27 mouse cellular contexts compared by ENCODE assay signal in the genomic region with DNA sequence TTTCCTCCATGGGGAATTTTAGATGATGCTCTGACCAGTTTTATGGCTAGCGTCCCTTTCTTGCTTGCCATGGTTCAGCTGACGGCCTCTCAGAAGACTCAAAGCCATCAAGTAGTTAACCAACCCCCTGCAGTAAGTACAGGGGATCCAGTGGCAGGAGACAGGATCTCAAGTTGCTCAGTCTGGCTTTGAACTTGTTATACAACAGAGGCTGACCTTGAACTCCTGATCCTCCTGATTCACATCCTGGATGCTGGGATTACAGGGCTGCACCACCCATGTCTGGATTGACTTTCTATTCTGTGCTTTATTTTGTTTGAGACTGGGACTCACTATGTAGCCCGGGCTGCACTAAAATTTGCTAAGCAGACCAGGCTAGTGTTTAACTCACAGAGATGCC.
"Had no signal": no experiment of that assay in that cellular context is flagged by ENCODE, and none has a peak within 500 bp of the region (broad histone marks: within the 10 kb centered on the region; RNA-seq: fewer than 3 reads in every experiment).

No protein-coding gene starts in this region.

- H3K4me2 ChIP-seq: heart, embryonic 11.5 days; hindbrain, embryonic 12.5 days; hindbrain, embryonic 14.5 days; intestine, embryonic 15.5 days; limb, embryonic 12.5 days; liver, embryonic 11.5 days; liver, embryonic 13.5 days; liver, embryonic 15.5 days had no signal

- DNase-seq: gastrocnemius, adult 2 months; gastrocnemius, postnatal 10 days; gastrocnemius, postnatal 25 days; heart, adult 2 months; heart, postnatal 10 days; heart, postnatal 4 days; kidney, adult 18-20 months; kidney, adult 8-10 months; kidney, postnatal 10 days; kidney, postnatal 25 days; kidney, postnatal 4 days; layer of hippocampus, adult 9-11 months; layer of hippocampus, postnatal 36 days; left cerebral cortex, postnatal 4 days; liver; liver, embryonic 13.5 days had no signal

- H3K27me3 ChIP-seq: hindbrain, embryonic 12.5 days; intestine, embryonic 15.5 days; limb, embryonic 12.5 days; liver, embryonic 13.5 days; liver, embryonic 15.5 days had no signal

- H3K9ac ChIP-seq: hindbrain, embryonic 12.5 days; hindbrain, embryonic 14.5 days; intestine, embryonic 15.5 days; limb, embryonic 12.5 days; liver, embryonic 13.5 days; liver, embryonic 15.5 days had no signal

- H3K36me3 ChIP-seq: liver, embryonic 15.5 days had no signal

- H3K9me3 ChIP-seq: intestine, embryonic 15.5 days; liver, embryonic 13.5 days; liver, embryonic 15.5 days had no signal

- H3K4me3 ChIP-seq: gastrocnemius, adult 2 months; heart, adult 2 months; hindbrain, embryonic 10.5 days; hindbrain, embryonic 12.5 days; intestine, embryonic 15.5 days; limb, embryonic 12.5 days; liver, embryonic 13.5 days; liver, embryonic 15.5 days had no signal

- H3K27ac ChIP-seq: heart, adult 2 months; hindbrain, embryonic 10.5 days; hindbrain, embryonic 12.5 days; hindbrain, embryonic 14.5 days; intestine, embryonic 15.5 days; limb, embryonic 12.5 days; liver, embryonic 13.5 days; liver, embryonic 15.5 days had no signal

- ATAC-seq: hindbrain, embryonic 16.5 days; inflammation-experienced regulatory T-cells, adult 6 months; intestine, embryonic 15.5 days; intestine, postnatal 0 days had no signal
